Mouse (Mus musculus): ENCODE results near the gene E2f1.

GRCm38 (mm10) chr2:154549886-154550189 lies 19.9 kb downstream of the E2f1 start:
- TF ChIP-seq CTCF (IDR thresholded peaks at IDR 0.05; ENCODE audit: low read depth) = no peak
- no peak for TF ChIP-seq EP300 (IDR thresholded peaks at IDR 0.05; ENCODE audit: low read depth)

All from liver, postnatal 0 days (tissue).